29 mouse cellular contexts compared by ENCODE assay signal in the genomic region with DNA sequence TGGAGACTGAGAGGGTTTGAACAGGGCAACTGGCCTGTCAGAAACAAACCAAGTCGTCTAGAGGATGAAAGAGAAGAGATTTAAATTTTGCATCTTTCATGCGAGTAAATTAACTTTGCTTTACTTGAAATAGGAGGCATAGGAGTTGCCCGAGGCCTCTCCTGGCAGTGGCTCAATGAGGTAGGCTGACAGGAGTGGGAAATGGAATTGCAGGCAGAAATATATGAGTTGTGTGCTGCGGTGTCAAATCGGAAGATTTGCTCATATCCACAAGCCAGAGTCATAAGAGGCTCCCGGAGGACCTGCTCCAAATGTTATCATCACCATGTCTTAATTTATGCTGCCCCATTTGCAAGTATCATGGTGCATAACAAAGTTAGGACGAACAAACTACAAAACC.
DNase-seq lines count a peak whose midpoint lies in the region; ATAC-seq lines count a peak whose summit lies in the region.
"Had no signal": no experiment of that assay in that cellular context is flagged by ENCODE, and none has a peak within 500 bp of the region (broad histone marks: within the 10 kb centered on the region; RNA-seq: fewer than 3 reads in every experiment).

No protein-coding gene starts in this region.

- H3K4me2 ChIP-seq in midbrain, embryonic 14.5 days (ENCODE audit: low read length): no peak overlapping the region
- H3K4me2 ChIP-seq in midbrain, embryonic 13.5 days (replicated peaks): no peak overlapping the region
- H3K4me2 ChIP-seq: embryonic facial prominence, embryonic 13.5 days; embryonic facial prominence, embryonic 15.5 days; forebrain, embryonic 12.5 days had no signal

- WGBS in midbrain, embryonic 14.5 days: 64% methylated on average over 7 of the region's 7 CpGs
- WGBS in midbrain, embryonic 13.5 days: 70% methylated on average over 7 of the region's 7 CpGs

- H3K36me3 ChIP-seq in midbrain, embryonic 14.5 days (ENCODE audit: control insufficient read depth, insufficient read depth, low read length): no peaks in the 10 kb centered on the region
- H3K36me3 ChIP-seq in midbrain, embryonic 13.5 days: no peaks in the 10 kb centered on the region
- H3K36me3 ChIP-seq: embryonic facial prominence, embryonic 13.5 days; embryonic facial prominence, embryonic 15.5 days; forebrain, embryonic 10.5 days; forebrain, embryonic 12.5 days; G1E had no signal

- H3K27me3 ChIP-seq in midbrain, embryonic 14.5 days (ENCODE audit: control insufficient read depth, insufficient read depth, low read length): no peaks in the 10 kb centered on the region
- H3K27me3 ChIP-seq in midbrain, embryonic 13.5 days: 0 out of 2 replicates have a peak, but pooled peaks cover 1% of the 10 kb centered on the region
- H3K27me3 ChIP-seq: CH12.LX; embryonic facial prominence, embryonic 13.5 days; embryonic facial prominence, embryonic 15.5 days; forebrain, embryonic 12.5 days had no signal

- H3K9me3 ChIP-seq in midbrain, embryonic 14.5 days (ENCODE audit: control insufficient read depth, low read length): no peaks in the 10 kb centered on the region
- H3K9me3 ChIP-seq in midbrain, embryonic 13.5 days: no peaks in the 10 kb centered on the region
- H3K9me3 ChIP-seq: embryonic facial prominence, embryonic 13.5 days; embryonic facial prominence, embryonic 15.5 days; forebrain, embryonic 10.5 days; forebrain, embryonic 12.5 days; G1E had no signal

- ATAC-seq in frontal cortex, adult (ENCODE audit: low TSS enrichment): peak; percentile 80
- ATAC-seq in midbrain, embryonic 14.5 days (ENCODE audit: low FRiP score, low TSS enrichment): no peak
- no peak for ATAC-seq in midbrain, embryonic 13.5 days
- ATAC-seq: activated CD4-positive, CD25-positive, alpha-beta regulatory T cell, adult 4 months; CD4-positive, CD25-positive, alpha-beta regulatory T cell, adult 4 months; forebrain, embryonic 14.5 days; forebrain, embryonic 16.5 days; Patski had no signal

- H3K4me1 ChIP-seq in midbrain, embryonic 14.5 days (ENCODE audit: control insufficient read depth, insufficient read depth, low read length): no peaks in the 10 kb centered on the region; the same call in 1 of the 2 replicates
- H3K4me1 ChIP-seq in midbrain, embryonic 13.5 days (replicated peaks): no peaks in the 10 kb centered on the region
- H3K4me1 ChIP-seq: embryonic facial prominence, embryonic 13.5 days; embryonic facial prominence, embryonic 15.5 days; forebrain, embryonic 10.5 days; forebrain, embryonic 12.5 days had no signal

- no peak overlapping the region for H3K9ac ChIP-seq in midbrain, embryonic 14.5 days (replicated peaks; ENCODE audit: low read length)
- H3K9ac ChIP-seq in midbrain, embryonic 13.5 days (replicated peaks): no peak overlapping the region
- H3K9ac ChIP-seq: embryonic facial prominence, embryonic 13.5 days; embryonic facial prominence, embryonic 15.5 days; forebrain, embryonic 12.5 days had no signal

- no peak overlapping the region; the same call in 1 of the 2 replicates for H3K27ac ChIP-seq in midbrain, embryonic 14.5 days (replicated peaks; ENCODE audit: low read depth, low read length)
- no peak overlapping the region for H3K27ac ChIP-seq in midbrain, embryonic 13.5 days
- H3K27ac ChIP-seq: embryonic facial prominence, embryonic 13.5 days; embryonic facial prominence, embryonic 15.5 days; forebrain, embryonic 10.5 days; forebrain, embryonic 12.5 days had no signal

- no peak for DNase-seq in frontal cortex, postnatal 25 days (ENCODE audit: low spot score in 2 of 2)
- DNase-seq in midbrain, embryonic 14.5 days: peak; percentile 28
- DNase-seq in right cerebral cortex, adult 18-20 months: peak; percentile 26
- no peak for DNase-seq in right cerebral cortex, postnatal 14 days
- DNase-seq: adrenal gland, adult 8-10 months; adrenal gland, postnatal 14 days; adrenal gland, postnatal 36 days; B cell, adult 2 months; cerebellum, adult 11 months; cerebellum, adult 18-20 months; cerebellum, adult 8-10 months; cerebellum, adult 9-11 months; cerebellum, postnatal 14 days; cerebellum, postnatal 36 days; embryo, embryonic 11 days had no signal

- no peak overlapping the region for H3K4me3 ChIP-seq in midbrain, embryonic 14.5 days (replicated peaks; ENCODE audit: low read depth, low read length)
- H3K4me3 ChIP-seq in midbrain, embryonic 13.5 days (replicated peaks): no peak overlapping the region
- H3K4me3 ChIP-seq: embryonic facial prominence, embryonic 13.5 days; embryonic facial prominence, embryonic 15.5 days; erythroblast, embryonic 14.5 days; forebrain, embryonic 10.5 days; forebrain, embryonic 12.5 days had no signal

Comparison
In these comparisons a context has a peak if more than half of its experiments do, and no peak if none do; other contexts are left out.
1. DNase-seq: peak in midbrain, embryonic 14.5 days (single experiment) and right cerebral cortex, adult 18-20 months (single experiment); none in frontal cortex, postnatal 25 days (0 of 2) and right cerebral cortex, postnatal 14 days (single experiment).